Mouse (Mus musculus) cerebellum, adult 8-10 months (tissue): ENCODE results near the gene Twnk.

Experiments
- DNase-seq: peaks from one replicate; pipeline ENCODE4 v3.0.0; 2022

The Twnk gene

DNA sequence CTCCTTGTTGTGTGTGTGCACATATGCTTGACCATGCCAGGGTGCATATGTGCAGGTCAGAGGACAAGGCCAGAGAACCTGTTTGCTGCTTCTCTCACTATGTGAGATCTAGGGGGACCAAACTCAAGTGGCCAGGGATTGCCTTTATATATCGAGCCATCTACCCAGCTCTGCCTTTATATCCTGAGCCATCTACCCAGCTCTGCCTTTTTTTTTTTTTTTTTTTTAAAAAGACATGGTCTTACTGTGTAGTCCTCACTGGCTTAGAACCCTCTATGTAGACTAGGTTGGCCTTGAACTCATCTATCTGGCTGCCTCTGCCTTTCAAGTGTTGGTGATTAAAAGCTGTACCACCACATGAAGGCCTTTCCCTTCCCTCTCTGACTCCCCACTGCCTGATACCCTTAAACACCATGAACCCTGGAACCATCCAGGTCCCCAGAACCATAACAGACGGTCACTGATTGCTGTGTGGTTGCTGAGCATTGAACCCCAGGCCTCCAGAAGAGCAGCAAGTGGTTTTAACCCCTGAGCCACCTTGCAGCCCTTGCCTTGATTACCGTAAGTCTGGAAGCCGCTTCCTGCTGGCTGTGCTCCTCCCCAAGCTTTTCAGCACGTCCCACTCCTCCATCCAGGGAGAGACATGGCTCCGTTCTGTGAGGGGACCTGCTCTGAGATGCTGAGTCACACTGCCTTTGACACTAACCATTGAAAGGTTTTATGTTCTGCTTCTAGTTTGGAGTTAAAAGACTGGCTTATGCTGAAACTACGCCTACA, 1.5 kb upstream of the Twnk start:
- DNase-seq: no peak

- DNase-seq: peak; percentile 96
Observed at GRCm38 (mm10) chr19:45005957-45006712, 672 bp downstream of the Twnk start, which contains the start of gene Mrpl43. Mrpl43 (minus strand) TSS chr19:45006442.

DNA sequence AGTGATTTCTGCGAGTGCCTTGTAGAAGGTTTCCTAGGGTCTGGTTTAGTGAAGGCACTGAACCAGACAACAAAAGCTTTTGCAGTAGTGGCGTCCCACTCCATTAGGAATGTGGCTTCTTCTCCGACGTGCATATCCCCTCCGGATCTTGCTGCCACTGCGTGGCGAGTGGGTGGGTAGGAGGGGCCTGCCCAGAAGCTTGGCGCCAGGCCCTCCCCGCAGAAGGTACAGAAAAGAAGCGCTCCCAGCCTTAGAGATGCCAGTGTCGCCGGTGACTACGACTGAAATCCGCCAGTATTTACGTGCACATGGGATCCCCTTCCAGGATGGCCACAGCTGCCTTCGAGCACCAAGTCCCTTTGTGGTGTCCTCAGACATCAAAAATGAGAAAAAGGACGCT, 1.6 kb downstream of the Twnk start:
- DNase-seq: no peak

DNA sequence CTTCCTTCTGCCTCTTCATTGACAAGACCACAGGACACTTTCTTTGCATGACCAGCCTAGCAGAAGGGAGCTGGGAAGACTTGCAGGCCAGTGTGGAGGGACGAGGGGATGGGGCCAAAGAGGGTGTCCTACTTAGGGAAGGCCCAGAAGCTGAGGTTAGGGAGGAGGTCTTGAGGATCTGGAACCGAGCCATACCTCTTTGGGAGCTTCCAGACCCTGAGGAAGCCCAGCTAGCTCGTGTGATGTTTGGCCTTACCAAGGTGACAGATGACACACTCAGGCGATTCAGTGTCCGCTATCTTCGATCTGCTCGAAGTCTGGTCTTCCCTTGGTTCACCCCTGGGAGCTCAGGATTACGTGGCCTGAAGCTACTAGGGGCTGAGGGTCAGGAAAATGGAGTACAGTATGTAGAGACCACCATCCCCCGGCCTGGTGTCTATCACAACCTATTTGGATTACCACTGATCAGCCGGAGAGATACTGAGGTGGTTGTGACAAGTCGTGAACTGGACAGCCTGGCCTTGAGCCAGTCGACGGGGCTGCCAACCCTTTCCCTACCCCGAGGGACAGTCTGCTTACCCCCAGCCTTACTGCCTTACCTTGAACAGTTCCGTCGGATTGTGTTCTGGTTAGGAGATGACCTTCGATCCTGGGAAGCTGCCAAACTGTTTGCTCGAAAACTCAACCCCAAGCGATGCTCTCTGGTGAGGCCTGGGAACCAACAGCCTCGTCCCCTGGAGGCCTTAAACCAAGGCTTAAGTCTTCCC, 2.1 kb downstream of the Twnk start:
- DNase-seq: no peak

DNA sequence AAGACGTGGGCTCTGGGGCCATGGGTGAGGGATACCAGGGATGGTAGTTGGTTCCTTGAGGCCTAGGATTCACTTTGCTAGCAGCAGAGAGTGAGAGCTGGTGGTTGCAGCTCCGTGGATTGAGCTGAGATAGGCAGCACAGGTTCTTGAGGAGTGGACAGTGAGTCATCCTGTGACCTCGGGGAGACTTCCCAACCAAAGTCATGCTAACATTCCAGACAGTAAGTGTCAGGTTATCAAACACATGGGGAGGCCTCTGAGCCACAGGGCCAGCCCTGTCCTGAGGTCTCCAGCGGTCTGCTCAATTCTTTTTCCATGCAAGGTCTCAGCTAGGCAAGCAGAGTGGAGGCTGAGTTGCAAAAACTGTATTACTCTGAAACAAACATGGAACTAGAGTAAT, 5.2 kb downstream of the Twnk start:
- DNase-seq: no peak

DNA sequence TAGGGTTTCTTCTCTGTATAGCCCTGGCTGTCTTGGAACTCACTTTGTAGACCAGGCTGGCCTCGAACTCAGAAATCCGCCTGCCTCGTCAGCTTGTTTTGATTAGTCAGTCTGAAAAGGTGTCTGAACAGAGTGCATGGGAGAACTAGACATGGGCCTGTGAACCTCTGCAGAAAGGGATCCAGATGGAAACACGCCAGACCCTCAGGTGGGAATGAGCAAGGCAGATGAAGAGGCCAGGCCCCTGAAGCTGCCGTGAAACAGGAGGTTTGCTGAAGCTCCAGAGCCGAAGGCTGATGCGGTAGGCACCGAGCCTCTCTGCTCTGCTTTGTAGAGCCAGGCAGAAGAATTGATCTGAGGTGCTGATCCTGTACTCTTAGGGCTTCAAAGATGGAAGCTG, 6.8 kb downstream of the Twnk start:
- DNase-seq: no peak

- DNase-seq: no peak
Observed at GRCm38 (mm10) chr19:45012636-45013035, 7.2 kb downstream of the Twnk start.

DNA sequence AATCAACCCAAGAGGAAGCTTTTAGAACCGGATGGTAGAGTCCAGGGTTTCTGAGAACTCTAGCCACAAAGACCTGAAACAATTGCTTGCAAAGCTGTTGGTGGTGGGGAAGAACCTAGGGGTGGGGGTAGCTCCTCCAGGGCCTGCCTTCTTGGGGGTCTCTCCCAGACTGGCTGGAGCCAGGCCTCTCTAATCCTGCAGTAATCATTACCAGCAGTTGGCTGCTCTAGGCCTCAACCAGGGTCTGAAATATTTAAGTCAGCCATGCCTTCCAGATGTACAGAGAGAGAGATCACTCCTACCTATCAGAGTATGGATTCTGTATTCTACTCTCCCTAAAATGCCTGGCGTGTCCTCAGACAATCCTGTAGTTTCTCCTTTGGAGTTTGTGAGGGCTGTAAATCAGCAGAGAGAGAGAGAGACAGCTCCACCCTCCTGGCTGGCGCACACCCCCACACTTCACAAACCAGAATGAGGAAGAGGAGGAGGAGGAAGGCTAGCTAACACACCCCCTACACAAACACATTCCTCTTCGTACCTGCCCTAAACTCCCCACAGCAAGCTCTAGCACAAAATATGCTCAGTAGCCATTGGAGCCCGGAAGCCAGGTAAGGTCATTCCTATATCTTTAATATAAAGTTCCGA, 8.2 kb downstream of the Twnk start:
- DNase-seq: no peak

DNA sequence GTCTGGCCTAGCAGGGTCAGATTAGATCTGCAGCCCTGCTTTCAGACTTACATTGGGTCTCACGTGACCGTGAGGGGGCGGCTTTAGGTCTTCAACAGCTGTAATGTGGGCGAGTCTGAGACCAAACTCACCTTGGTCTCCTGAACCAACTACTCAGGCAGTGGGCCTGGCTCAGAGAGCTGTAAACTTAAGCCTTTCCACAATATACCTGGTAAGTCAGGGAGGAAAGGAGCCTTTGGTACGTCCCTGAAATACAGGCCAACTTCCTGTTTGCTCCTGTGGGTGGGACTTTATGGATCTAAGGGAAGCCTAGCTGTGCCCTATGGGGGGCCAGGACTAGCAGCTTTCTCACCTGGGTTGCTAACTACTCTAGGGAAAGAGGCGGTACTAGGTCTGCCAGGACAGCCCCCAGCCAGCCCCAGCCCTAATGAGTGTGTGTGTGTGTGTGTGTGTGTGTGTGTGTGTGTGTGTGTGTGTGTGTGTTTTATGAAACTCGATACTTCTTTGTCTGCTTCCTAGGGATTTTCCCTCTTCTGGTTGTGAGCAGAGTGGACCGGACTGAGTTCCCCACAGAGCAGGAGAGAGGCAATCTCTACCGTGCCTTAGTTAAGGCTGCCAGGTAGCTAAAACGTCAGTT, 9.0 kb downstream of the Twnk start, which contains the start of gene Lzts2:
Lzts2 (plus strand) TSS at position 80 of the 637 bp plus-strand sequence.
- no peak for DNase-seq

- DNase-seq: peak; percentile 66
Observed at GRCm38 (mm10) chr19:45014981-45015402, 9.5 kb downstream of the Twnk start.

DNA sequence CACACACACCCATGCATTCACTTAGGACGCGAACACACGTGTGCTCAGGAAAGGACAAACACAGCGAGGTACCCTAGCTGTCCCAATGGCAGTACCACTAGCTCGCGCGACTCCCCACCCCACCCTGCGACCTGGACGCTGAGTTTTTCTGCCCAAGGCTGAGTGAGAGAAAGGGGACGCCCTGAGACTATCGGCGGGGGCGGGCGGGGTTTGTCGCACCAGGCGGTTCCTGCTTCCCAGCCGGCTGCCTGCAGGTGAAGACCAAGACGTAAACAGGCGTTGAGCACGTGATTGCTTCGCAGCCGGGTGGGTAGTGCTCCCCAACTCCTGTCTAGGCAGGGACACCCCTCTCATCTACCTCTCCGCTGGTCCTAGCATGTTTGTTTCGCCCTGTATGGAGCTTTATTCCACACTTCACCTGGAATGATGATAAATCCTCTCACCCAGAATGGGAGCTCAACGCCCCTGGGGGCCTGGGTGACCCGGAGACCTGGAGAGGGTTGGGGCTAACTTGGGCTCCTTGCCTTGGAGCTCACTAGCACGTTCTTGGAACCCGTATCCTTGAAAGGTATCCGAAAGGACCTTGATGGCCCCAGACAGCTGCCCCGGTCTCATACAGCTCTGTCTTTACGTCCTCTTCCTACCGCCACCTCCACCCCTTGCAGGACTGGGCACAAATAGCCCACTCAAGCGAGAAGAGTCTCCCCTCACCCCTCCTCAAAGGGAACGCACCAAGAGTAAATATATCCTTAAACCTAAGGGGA, 10.2 kb downstream of the Twnk start:
- peak; percentile 75 for DNase-seq

DNA sequence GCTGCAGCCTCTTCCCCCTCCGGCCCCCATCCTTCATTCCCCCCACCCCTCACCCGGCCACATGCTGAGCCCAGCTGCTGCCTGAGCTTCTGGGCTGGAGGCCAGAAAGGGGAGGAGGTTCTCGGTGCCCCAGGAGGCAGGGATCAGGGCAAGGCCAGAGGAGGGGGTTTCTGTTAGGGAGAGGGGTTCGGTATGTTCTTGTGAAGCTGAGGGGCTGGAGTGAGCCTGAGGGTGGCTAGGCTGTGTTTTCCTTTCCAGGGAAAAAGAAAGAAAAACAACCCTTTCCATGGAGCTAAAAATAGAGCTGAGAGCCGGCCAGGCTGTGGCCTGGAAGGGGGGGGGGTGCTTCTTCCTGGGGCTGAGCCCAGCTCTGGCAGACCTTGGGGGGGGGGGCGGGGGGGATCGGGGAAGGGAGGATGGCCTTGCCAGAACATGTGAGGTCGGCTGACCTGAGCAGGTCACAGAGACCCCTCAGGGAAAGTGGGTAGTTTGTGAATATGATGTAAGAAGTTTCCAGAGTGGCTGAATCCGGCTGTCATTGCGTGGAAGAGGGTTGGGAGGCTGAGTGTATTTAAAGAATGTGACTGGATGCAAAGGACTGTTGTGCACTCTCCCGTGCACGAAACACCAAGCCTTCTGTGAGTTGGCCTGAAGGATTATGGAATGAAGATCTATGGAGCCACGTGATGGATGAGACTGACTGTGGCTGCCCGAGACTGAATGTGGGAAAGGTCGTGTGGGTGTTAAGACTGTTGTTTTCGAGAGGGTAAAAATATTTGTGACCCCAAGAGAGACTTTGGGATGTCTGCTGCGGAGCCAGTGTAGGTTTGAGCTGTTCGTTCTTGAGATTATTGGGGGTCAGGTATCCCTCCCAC, 11.1 kb downstream of the Twnk start:
- peak; percentile 88 for DNase-seq

DNA sequence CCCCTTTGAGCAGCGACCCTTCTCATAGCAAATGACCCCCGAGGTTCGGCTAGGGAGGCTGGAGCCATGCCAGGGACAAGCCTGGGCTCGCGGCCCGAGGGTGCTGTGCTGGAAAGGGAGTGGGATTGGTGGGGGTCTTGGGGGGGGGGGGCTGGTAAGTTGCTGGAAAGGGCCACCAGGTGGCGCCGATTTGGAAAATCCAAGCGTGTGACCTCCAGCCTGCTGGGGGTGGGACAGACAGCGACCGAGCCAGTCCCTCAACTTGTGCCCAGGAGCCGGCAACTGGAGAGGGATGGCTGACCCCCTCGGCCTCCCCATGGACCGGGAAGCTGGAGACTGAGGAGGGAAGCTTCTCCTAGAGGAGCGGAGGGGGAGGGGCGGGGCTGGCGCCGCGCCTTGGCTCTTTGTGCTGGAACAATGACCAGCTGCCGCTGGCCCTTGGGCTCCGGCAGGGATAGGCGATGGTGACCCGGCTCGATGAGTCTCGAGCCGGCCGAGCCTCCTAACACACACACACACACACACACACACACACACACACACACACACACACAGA, 11.8 kb downstream of the Twnk start:
- DNase-seq: peak; percentile 83

DNA sequence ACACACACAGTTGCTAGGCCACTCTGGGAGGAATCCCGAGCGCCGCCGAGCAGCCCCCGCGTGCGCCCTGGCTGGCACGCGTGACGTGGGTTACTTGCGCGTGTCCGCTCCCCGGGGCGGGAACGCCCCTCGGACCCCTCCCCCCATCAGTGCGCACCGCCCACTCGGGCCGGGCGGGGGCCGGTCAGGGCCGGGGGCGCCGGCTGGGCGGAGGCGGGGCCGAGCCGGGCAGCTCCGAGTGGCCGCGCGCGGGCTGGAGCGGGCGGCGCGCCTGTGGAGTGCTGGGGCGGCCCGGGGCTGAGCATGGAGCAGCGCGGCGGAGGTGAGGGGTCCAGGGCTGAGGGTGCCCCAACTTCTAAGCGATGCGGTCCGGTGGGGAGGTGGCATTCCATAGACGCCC, 12.4 kb downstream of the Twnk start:
- peak; percentile 79 for DNase-seq

- DNase-seq: no peak
Observed at GRCm38 (mm10) chr19:45018351-45018831, 12.9 kb downstream of the Twnk start.

GRCm38 (mm10) chr19:45020348-45020747, 14.9 kb downstream of the Twnk start:
- no peak for DNase-seq

DNA sequence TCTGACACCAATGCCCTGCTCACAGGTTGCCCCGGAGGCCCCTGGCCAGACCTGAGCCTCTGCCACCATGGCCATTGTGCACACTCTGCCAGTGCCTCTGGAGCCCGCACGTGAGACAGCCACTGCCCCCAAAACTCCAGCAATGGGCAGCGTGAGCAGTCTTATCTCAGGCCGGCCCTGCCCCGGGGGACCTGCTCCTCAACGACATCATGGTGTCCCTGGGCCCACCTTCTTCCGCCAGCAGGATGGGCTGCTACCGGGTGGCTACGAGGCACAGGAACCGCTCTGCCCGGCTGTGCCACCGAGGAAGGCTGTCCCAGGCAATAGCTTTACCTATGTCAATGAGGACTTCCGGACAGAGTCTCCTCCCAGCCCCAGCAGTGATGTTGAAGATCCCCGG, 15.9 kb downstream of the Twnk start:
- no peak for DNase-seq

- no peak for DNase-seq
Observed at GRCm38 (mm10) chr19:45023993-45024392, 18.5 kb downstream of the Twnk start.

- no peak for DNase-seq
Observed at GRCm38 (mm10) chr19:45024775-45025174, 19.3 kb downstream of the Twnk start.
